Mouse (Mus musculus) olfactory bulb, adult 2 months (tissue): Measurements from ENCODE around the gene Rhox4a2.
"Not testable (repeated sequence)": the region's sequence is repeated elsewhere in the genome, so short reads cannot be mapped to it uniquely, and the experiment has no call there.

ENCODE experiments used
- CTCF ChIP-seq: fragments of 200-500 bp; IDR thresholded peaks from 2 replicates; pipeline ENCODE4 v1.5.1; 2012; ENCODE audit warnings: low read depth, mild to moderate bottlenecking, low read length, moderate library complexity; ENCODE audit not compliant: insufficient read depth
- POLR2A ChIP-seq: fragments of 200-500 bp; IDR thresholded peaks from 2 replicates; pipeline ENCODE4 v1.6.1; 2012; ENCODE audit warnings: mild to moderate bottlenecking, low read depth, low read length, moderate library complexity; ENCODE audit not compliant: insufficient read depth

DNA sequence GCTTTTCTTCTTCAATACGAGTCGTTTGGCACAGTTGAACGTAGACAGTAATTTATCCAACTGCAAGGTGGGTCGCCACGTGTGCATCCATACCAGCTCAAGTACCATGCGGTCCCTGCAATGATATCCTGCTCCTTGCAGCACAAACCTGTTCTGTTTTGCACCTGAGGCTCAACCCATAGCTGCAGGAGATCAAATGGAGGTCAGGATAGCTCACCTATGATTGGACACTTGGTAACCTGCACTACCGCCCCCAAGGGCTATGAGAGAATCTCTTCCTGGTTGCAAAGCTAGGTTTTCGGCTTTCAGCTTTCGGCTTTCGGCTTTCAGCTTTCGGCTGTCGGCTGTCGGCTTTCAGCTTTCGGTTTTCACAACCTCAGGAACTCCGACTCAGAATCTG, 41.5 kb downstream of the Rhox4a2 start, which contains the start of gene Rhox4b:
- TF ChIP-seq CTCF, POLR2A: not testable (repeated sequence)
